Mouse (Mus musculus) bone marrow macrophage, adult 2 months (primary cell): ENCODE data around the gene Slc39a11. TPM values are rescaled to one million over a fixed set of nuclear protein-coding genes. Genes with fewer than 3 reads are reported as not detected.

Experiments
- H3K27ac ChIP-seq: 2 replicates; pipeline ENCODE4 v1.5.1; 2012; ENCODE audit warnings: low read depth, low read length; ENCODE audit not compliant: insufficient read depth
- H3K4me1 ChIP-seq: 2 replicates; pipeline ENCODE4 v1.6.1; 2012; ENCODE audit warnings: low read length; ENCODE audit not compliant: control insufficient read depth, insufficient read depth
- H3K4me3 ChIP-seq: 2 replicates; pipeline ENCODE4 v1.5.1; 2012; ENCODE audit warnings: mild to moderate bottlenecking, low read length, moderate library complexity; ENCODE audit not compliant: insufficient read depth
- CTCF ChIP-seq: IDR thresholded peaks from 2 replicates; pipeline ENCODE4 v1.5.1; 2012; ENCODE audit warnings: low read depth, mild to moderate bottlenecking, low read length, moderate library complexity
- POLR2A ChIP-seq: IDR thresholded peaks from 2 replicates; pipeline ENCODE4 v1.6.1; 2012; ENCODE audit warnings: mild to moderate bottlenecking, low read depth, low read length, borderline replicate concordance
- polyA plus RNA-seq: library from polyadenylated mRNA; stranded (reverse); fragments of >200 nt; gene quantifications from 2 replicates; pipeline ENCODE4 v1.2.4, GENCODE M21; 2012; ENCODE audit not compliant: missing spikeins, insufficient read depth, insufficient read length

Gene Slc39a11
- polyA plus RNA-seq, 1 experiment = 24.3 TPM

DNA sequence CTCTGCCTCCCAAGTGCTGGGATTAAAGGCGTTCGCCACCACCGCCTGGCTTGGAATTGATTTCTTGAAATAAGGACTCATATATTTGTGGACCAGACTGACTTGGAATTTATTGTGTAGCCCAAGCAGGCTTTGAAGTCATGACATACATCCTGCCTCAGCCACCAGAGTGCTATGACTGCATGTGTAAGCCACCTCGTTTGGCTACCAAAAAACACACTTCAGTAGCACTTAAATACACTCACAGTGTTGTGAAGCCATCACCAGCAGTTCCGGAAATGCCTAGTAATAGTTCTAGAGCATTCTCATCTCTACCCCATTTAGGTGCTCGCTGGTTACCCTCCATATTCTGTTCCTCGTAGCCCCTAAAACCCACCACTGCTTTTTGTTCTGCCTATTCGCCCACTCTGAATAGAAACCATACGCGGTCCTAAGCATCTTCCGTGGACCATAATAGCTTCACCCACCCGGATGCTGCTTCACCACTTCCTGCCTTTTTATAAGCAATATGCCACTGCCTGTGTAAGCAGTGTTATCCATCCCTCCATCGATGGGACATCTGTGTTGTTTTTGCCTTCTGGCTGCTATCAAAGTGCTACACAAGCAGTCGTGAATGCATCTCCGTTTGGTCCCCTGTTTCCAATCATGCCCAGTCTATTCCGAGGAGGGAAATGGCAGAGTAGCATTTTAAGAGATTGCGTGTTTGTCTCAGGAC, 382.2 kb downstream of the Slc39a11 start:
- no peak overlapping the region for H3K4me3 ChIP-seq
- H3K4me1 ChIP-seq = peaks cover 8% of the 10 kb centered on the region
- H3K27ac ChIP-seq = no peak overlapping the region
- no peak for TF ChIP-seq POLR2A
- no peak for TF ChIP-seq CTCF

DNA sequence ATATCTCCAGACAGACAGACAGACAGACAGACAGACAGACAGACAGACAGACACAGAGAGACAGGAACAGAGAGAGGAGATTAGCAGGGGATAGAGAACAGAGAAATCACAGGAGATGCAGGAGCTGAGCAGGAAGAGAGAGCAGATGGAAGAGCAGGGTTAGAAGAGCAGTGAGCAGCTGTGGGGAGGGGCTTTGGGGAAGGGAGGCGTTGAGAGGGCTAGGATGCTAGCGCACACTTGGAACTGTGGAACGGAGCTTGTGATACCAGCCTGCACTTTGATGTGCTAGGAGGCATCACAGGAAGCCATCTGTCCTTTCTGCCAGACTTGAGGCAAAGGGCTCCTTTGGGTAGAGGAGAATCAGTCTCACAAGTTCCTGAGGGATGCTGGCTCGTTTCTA, 383.2 kb downstream of the Slc39a11 start:
- H3K27ac ChIP-seq = no peak overlapping the region
- no peak for TF ChIP-seq CTCF
- TF ChIP-seq POLR2A = no peak
- peaks cover 5% of the 10 kb centered on the region for H3K4me1 ChIP-seq
- no peak overlapping the region for H3K4me3 ChIP-seq

DNA sequence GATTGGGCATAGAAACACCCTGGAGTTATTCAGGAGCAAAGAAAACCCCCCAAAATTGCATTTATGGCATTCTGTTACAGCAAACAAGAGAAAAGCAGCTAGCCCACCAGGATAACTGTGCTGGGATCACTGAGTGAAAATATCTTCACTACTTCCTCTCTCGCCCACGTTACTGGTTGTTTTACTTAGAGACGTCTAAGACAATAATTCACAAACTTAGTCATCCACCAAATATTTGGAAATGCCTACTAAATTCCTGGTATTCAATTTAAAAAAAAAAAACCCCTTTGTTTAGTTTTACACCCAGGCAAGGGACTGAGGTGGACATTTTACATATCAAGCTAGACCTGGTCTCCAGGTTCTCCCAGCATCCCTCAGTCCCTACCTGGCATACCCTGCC, 384.3 kb downstream of the Slc39a11 start:
- H3K4me3 ChIP-seq = no peak overlapping the region
- TF ChIP-seq POLR2A = no peak
- no peak for TF ChIP-seq CTCF
- peaks cover 3% of the 10 kb centered on the region for H3K4me1 ChIP-seq
- H3K27ac ChIP-seq = no peak overlapping the region

DNA sequence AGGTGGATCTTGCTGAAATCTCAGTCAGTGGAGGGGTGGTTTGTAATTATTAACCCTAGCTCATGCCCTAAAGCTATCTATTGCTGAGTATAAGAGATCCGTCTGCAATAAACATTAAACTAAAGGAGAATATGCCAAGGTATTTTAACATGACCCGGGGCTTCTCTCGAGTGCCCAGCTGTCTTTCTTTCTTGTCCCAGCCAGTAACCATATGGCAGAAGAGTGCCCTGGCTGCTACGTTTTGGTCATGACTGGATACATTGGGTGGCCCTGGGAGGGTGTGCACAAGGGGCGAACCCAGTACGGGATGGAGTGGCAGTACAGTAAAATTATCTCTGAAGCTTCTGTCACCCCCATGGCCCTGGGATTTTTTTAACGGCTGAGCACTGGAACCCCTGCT, 385.9 kb downstream of the Slc39a11 start:
- H3K4me3 ChIP-seq = no peak overlapping the region
- no peaks in the 10 kb centered on the region for H3K4me1 ChIP-seq
- TF ChIP-seq CTCF = no peak
- TF ChIP-seq POLR2A = no peak
- H3K27ac ChIP-seq = no peak overlapping the region

DNA sequence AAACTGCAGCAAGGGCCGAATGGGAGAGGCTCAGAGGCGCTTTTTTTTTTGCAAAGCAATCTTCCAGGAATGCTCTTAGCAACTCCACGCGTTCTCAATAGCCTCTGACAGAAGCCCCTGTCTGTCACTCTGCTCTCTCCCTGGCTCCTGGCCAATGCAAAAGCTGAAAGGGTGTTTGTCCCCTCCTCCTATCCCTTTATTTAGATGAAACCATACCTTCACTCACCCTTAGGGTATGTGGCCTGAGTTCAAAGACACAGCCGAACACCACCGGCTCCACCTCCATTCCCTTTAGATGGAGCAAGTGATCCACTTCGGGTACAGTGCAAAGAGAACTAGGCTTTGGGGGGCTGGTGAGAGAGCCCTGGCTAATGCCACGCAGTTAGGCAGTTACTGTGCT, 387.8 kb downstream of the Slc39a11 start:
- no peak for TF ChIP-seq POLR2A
- no peak for TF ChIP-seq CTCF
- H3K4me3 ChIP-seq = no peak overlapping the region
- H3K4me1 ChIP-seq = no peaks in the 10 kb centered on the region
- no peak overlapping the region for H3K27ac ChIP-seq

DNA sequence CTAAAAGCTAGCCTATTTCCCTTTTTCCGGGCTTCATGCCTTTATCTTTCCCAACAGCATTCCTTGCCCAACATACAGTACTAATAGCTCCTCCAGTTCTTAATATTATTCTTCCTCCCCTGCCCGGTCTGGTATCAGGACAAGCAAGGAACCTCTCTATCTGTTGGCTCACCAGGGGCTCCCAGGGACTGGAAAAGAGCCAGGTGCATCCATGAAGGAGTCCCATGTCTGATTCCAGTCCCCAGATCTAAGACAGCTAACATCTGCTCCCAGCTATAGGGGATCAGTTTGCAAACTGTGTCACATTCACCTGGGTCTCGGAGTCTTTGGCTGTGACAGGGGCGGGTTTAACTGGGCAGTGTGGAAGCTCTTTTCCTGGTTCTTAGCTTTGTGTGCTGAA, 388.5 kb downstream of the Slc39a11 start:
- Histone ChIP-seq H3K4me3 (no peak overlapping the region), H3K4me1 (no peaks in the 10 kb centered on the region), H3K27ac (no peak overlapping the region)
- TF ChIP-seq POLR2A = no peak
- TF ChIP-seq CTCF = no peak

DNA sequence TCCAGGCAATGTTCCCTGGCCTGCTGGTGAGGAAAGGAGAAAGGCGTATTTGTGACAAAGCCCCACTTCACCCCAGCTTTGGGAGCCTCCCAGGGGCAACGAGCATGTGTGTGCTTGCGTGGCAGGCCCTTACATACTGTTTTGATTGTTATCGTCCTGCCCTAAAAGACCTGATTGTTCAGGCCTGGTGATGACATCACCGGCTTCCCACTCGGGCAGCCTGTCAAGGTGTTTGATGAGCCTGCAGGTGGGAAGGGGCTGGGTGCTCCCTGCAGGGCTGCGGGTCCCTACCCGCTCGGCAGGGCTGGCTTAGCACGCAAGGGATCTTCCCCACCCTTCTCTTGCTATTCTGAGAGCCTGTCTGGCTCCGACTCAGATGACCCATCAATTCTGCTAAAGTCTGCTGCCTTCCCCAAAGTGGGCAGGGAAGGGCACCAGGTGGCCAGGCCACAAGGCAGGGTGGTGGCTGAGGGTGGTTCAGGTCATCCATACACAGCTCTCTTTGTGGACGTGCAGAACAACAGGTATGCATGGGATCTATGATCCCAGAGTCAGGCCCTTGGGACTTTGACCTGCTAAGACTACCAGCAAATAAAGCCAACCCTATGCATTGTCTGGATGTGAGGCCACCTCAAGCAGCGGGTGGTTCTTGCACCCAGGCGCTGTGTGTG, 390.0 kb downstream of the Slc39a11 start:
- Histone ChIP-seq H3K4me1 (no peaks in the 10 kb centered on the region), H3K27ac (no peak overlapping the region), H3K4me3 (no peak overlapping the region)
- no peak for TF ChIP-seq CTCF
- TF ChIP-seq POLR2A = no peak

DNA sequence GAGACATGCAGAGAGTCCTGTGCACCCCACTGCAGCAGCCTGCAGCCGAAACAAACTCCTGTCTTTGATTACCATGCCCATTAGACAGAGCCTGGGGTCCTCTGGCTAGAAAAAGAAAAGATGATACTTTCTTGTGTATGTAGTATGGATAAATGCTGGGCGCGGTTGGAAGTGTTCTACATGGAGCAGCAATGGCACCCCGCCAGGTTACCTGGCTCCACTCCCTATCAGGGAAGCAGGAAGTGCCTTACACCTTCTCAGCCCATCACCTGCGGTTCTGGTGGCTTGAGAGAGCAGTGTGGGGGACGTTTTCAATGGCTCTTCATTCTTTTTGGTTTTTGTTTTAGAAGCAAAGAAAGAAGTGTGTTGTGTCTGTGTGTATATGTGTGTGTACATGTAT, 391.9 kb downstream of the Slc39a11 start:
- Histone ChIP-seq H3K4me3 (no peak overlapping the region), H3K27ac (no peak overlapping the region), H3K4me1 (no peaks in the 10 kb centered on the region)
- no peak for TF ChIP-seq POLR2A
- no peak for TF ChIP-seq CTCF

DNA sequence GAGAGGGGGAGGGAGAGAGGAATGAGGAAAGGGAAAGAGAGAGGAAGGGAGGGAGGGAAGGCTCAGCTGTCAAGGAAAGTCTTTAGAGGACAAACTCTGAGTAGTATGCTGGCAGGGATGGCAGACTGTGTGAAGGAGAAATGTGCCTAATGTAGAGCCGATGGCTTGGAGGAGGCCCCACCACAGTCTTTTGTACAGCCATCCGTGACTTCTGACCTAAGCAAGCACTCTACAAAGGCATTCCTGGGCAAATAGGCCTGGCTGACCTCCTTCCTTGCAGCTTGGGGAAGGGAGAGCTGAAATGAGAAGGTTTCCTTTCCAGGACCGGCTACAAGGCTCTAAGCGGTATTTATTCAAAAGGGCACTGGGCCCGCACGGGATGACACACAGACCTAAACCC, 395.2 kb downstream of the Slc39a11 start:
- no peak overlapping the region for H3K4me3 ChIP-seq
- no peak for TF ChIP-seq POLR2A
- no peak for TF ChIP-seq CTCF
- H3K4me1 ChIP-seq = no peaks in the 10 kb centered on the region
- no peak overlapping the region for H3K27ac ChIP-seq

DNA sequence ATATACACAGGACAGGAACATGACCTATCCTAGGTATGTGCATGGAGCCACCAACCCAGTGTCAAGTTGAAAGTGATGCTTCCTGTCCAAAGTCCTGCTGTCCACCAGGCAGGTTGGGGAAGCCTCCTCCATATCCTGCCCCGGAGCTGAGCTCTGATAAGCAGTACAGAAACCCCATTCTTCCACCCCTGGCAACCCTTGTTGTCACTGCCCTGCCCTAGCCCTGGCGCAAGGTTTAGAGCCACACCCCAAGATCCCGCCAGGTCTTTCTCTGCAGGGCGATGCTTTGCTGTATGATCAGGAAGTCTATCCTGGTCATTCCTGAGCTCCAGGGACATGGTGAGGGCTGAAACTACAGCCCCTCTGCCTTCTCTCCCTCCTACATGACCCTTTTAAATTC, 396.7 kb downstream of the Slc39a11 start:
- Histone ChIP-seq H3K4me3 (no peak overlapping the region), H3K4me1 (no peaks in the 10 kb centered on the region), H3K27ac (no peak overlapping the region)
- TF ChIP-seq POLR2A (no peak), CTCF (no peak)
